Mouse (Mus musculus) hindbrain, postnatal 0 days (tissue): ENCODE results near the gene Zzef1. TPM values are rescaled to one million over a fixed set of nuclear protein-coding genes. Genes with fewer than 3 reads are reported as not detected.

ENCODE experiments used
- ATAC-seq: fragments of 200-750 bp; cut with Nextera tagmentation; 2 replicates; pipeline ENCODE4 v1.8.0; 2017; ENCODE audit warnings: mild to moderate bottlenecking, moderate TSS enrichment, moderate library complexity
- DNase-seq: peaks from one replicate; pipeline ENCODE4 v3.0.0-alpha.2; 2015; ENCODE audit warnings: low spot score
- H3K27ac ChIP-seq: fragments of 300-500 bp; sonication (generic); 2 replicates; pipeline ENCODE4 v1.5.1; 2014; ENCODE audit warnings: mild to moderate bottlenecking
- H3K27me3 ChIP-seq: fragments of 300-500 bp; sonication (generic); 2 replicates; pipeline ENCODE4 v1.6.1; 2014; ENCODE audit warnings: low read length, mixed read lengths; ENCODE audit not compliant: insufficient read depth
- H3K36me3 ChIP-seq: fragments of 300-500 bp; sonication (generic); 2 replicates; pipeline ENCODE4 v1.6.1; 2014; ENCODE audit warnings: low read length, mixed read lengths; ENCODE audit not compliant: insufficient read depth
- H3K4me1 ChIP-seq: fragments of 300-500 bp; sonication (generic); 2 replicates; pipeline ENCODE4 v1.6.1; 2014; ENCODE audit warnings: antibody characterized with exemption, low read length, mixed read lengths; ENCODE audit not compliant: insufficient read depth
- H3K4me2 ChIP-seq: fragments of 300-500 bp; sonication (generic); 2 replicates; pipeline ENCODE4 v1.6.1; 2014; ENCODE audit warnings: low read depth, mild to moderate bottlenecking, low read length, moderate library complexity, mixed read lengths
- H3K4me3 ChIP-seq: fragments of 300-500 bp; sonication (generic); 2 replicates; pipeline ENCODE4 v1.5.1; 2014; ENCODE audit warnings: low read length
- H3K9ac ChIP-seq: fragments of 300-500 bp; sonication (generic); replicated peaks from 2 replicates; pipeline ENCODE4 v1.6.1; 2014; ENCODE audit warnings: mild to moderate bottlenecking, low read length, moderate library complexity, mixed read lengths
- H3K9me3 ChIP-seq: fragments of 300-500 bp; sonication (generic); 2 replicates; pipeline ENCODE4 v1.6.1; 2016; ENCODE audit warnings: low read length, mixed read lengths
- CTCF ChIP-seq: IDR thresholded peaks from 2 replicates; pipeline ENCODE4 v1.5.1; 2016; ENCODE audit warnings: antibody characterized with exemption, control low read depth, low read depth
- WGBS: fragments of 180-500 bp; shearing (Covaris S2); extraction: QIAGEN DNeasy Blood & Tissue Kit; methylation state at CpG from one replicate; pipeline ENCODE4 v1.1.7; 2014; 5-methylcytosine and 5-hydroxymethylcytosine counted together
- polyA plus RNA-seq: library from polyadenylated mRNA; unstranded; fragments of >200 nt; fragmentation: Nextera tagmentation; extraction: Ambion mirVana; gene quantifications from 2 replicates; pipeline ENCODE4 v1.2.1, GENCODE M21; 2015
- total RNA-seq: library from RNA; depleted of rRNA; stranded (reverse); fragments of >200 nt; gene quantifications from 2 replicates; pipeline ENCODE4 v1.2.3, GENCODE M21; 2014

The Zzef1 gene
- total and polyA plus RNA-seq, 2 experiments from 2014 or later, result 9.4 to 43.2 TPM

DNA sequence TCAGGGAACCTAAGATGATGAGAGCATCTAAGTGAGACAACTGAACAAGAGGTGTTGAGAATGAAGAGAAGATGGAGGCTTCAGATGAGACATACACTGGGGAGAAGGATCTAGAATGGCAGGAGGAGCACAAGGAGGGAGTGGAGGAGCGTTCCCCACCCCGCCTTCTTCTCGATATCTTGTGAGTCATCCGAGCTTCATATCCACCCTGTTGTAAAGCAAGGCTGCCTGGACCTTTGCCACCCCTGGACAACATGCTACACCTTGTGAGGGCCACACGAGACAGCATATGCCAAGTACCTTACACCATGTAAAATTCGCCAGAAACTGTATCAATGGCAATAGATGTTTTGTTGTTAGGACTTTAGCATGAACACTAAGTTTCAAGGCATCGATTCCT, 25.0 kb downstream of the Zzef1 start:
- DNase-seq (no peak), ATAC-seq (no peak)
- H3K9me3 ChIP-seq, result no peaks in the 10 kb centered on the region
- WGBS, result 89% methylated on average over 7 of the region's 7 CpGs
- no peaks in the 10 kb centered on the region for H3K4me1 ChIP-seq
- no peak overlapping the region for H3K4me3 ChIP-seq
- H3K4me2 ChIP-seq, result no peak overlapping the region
- no peak for TF ChIP-seq CTCF
- H3K27me3 ChIP-seq, result no peaks in the 10 kb centered on the region
- peaks cover 25% of the 10 kb centered on the region for H3K36me3 ChIP-seq
- H3K9ac ChIP-seq, result no peak overlapping the region
- H3K27ac ChIP-seq, result no peak overlapping the region

DNA sequence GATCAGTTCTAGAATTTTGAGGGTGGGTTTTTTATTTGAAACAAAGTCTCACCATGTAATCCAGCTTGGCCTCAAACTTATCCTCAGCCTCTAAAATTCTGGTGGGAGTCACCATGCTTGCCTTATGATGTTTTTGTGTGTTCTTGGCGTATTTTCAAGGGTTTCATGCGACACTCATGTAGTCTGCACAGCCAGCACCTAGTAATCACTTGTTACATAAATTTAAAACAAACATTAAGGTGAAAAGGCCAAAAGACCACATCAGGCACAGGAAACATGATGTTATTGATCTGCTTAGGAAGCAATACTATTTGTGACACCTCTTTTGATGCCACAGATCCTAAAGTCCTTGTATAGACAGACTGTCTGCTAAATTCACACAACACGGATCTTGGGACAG, 33.8 kb downstream of the Zzef1 start:
- Histone ChIP-seq H3K36me3 (peaks cover 48% of the 10 kb centered on the region), H3K9me3 (no peaks in the 10 kb centered on the region), H3K4me1 (no peaks in the 10 kb centered on the region), H3K4me3 (no peak overlapping the region), H3K27ac (no peak overlapping the region), H3K9ac (no peak overlapping the region), H3K27me3 (no peaks in the 10 kb centered on the region), H3K4me2 (no peak overlapping the region)
- DNase-seq (no peak), ATAC-seq (no peak)
- WGBS, result 94% methylated on average over 3 of the region's 3 CpGs
- TF ChIP-seq CTCF, result no peak

DNA sequence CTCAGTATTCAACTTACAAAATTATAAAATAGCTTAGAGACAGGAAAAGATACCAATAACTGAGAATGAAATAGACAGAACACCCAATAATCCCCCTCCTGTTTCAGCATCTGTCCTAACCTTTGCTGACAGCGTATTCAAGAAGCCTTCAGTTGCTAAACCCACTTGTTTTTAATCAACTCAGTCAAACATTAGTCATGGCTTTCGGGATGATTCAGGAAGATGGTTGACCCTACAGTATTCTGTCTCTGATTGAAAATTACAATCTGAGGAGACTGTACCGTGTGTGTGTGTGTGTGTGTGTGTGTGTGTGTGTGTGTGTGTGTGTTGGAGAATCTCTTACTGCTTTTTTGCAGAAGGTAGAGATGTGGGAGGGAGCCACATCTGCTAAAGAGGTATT, 46.7 kb downstream of the Zzef1 start:
- ATAC-seq, result no peak
- Histone ChIP-seq H3K4me1 (no peaks in the 10 kb centered on the region), H3K36me3 (peaks cover 41% of the 10 kb centered on the region; the same call in 1 of the 2 replicates), H3K27me3 (no peaks in the 10 kb centered on the region), H3K27ac (no peak overlapping the region), H3K9ac (no peak overlapping the region), H3K9me3 (no peaks in the 10 kb centered on the region), H3K4me3 (no peak overlapping the region), H3K4me2 (no peak overlapping the region)
- TF ChIP-seq CTCF, result no peak
- no peak for DNase-seq
- WGBS, result 82% methylated on average over 3 of the region's 3 CpGs

DNA sequence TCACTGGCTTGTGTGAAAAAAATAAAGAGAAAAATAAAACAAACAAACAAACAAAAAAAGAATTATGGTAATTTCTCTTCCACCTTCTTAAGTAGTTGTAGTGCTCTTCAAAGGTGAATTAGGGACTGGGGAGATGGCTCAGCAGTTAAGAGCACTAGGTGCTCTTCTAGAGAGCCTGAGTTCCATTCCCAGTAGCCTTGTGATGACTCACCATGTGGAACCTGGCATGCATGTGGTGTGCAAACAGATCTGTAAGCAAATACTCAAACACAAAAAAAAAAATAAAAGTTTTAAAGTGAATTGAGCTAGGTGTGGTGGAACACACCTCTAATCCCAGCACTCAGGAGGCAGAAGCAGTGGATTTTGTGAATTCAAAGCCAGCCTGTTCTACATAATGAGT, 47.5 kb downstream of the Zzef1 start:
- ATAC-seq (no peak), DNase-seq (no peak)
- H3K36me3 ChIP-seq, result peaks cover 49% of the 10 kb centered on the region; the same call in 1 of the 2 replicates
- no peak overlapping the region for H3K4me2 ChIP-seq
- TF ChIP-seq CTCF, result no peak
- no peaks in the 10 kb centered on the region for H3K9me3 ChIP-seq
- H3K27me3 ChIP-seq, result no peaks in the 10 kb centered on the region
- no peak overlapping the region for H3K4me3 ChIP-seq
- no peaks in the 10 kb centered on the region for H3K4me1 ChIP-seq
- H3K9ac ChIP-seq, result no peak overlapping the region
- H3K27ac ChIP-seq, result no peak overlapping the region

DNA sequence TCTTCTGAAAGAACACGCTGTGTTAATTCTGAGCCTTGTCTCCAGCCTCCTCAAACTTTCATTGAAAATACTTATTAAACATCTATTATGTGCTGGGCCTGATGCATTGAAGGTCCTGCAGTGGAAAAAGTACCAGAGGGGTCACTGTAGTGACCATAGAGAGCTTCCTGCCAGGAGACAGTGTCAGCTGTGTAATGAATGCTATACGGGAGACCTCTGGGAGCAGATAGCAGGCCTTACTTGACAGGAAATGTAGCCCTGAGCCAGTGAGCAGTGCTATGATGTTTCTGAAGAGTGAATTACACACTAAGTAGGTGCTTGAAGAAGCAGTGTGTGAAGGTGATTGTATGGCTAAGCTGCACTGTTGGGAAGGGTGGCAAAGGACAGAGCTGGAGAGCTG, 49.5 kb downstream of the Zzef1 start:
- Histone ChIP-seq H3K27me3 (no peaks in the 10 kb centered on the region), H3K4me1 (no peaks in the 10 kb centered on the region)

DNA sequence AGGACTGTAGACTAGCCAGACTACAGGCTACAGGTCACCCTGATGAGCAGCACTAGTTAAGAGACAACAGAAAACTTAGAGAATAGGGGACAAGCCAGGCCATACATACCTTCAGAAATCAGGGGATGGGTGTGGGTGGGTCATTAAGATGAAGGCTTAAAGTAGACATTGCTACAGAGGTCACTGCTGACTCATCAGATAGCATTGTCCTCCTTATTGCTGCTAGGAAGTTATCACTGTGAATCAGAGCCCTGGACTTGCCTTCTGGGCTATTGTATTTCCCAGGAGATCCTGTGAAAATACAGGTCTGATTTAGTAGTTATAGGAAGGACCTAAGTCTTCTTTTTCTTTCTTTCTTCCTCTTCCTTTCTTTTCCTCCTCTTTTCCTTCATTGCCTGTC, 50.7 kb downstream of the Zzef1 start:
- Histone ChIP-seq H3K4me1 (no peaks in the 10 kb centered on the region), H3K27me3 (no peaks in the 10 kb centered on the region), H3K36me3 (peaks cover 39% of the 10 kb centered on the region; the same call in 1 of the 2 replicates), H3K4me2 (no peak overlapping the region), H3K27ac (no peak overlapping the region), H3K4me3 (no peak overlapping the region), H3K9ac (no peak overlapping the region), H3K9me3 (no peaks in the 10 kb centered on the region)
- TF ChIP-seq CTCF, result no peak
- DNase-seq (no peak), ATAC-seq (no peak)

More for the DNA sequence above, 49.5 kb downstream of the Zzef1 start:
- Histone ChIP-seq H3K4me2 (no peak overlapping the region), H3K9me3 (no peaks in the 10 kb centered on the region), H3K9ac (no peak overlapping the region), H3K4me3 (no peak overlapping the region), H3K27ac (no peak overlapping the region), H3K36me3 (peaks cover 44% of the 10 kb centered on the region; the same call in 1 of the 2 replicates)
- 91% methylated on average over 2 of the region's 2 CpGs for WGBS
- DNase-seq (no peak), ATAC-seq (no peak)
- no peak for TF ChIP-seq CTCF

DNA sequence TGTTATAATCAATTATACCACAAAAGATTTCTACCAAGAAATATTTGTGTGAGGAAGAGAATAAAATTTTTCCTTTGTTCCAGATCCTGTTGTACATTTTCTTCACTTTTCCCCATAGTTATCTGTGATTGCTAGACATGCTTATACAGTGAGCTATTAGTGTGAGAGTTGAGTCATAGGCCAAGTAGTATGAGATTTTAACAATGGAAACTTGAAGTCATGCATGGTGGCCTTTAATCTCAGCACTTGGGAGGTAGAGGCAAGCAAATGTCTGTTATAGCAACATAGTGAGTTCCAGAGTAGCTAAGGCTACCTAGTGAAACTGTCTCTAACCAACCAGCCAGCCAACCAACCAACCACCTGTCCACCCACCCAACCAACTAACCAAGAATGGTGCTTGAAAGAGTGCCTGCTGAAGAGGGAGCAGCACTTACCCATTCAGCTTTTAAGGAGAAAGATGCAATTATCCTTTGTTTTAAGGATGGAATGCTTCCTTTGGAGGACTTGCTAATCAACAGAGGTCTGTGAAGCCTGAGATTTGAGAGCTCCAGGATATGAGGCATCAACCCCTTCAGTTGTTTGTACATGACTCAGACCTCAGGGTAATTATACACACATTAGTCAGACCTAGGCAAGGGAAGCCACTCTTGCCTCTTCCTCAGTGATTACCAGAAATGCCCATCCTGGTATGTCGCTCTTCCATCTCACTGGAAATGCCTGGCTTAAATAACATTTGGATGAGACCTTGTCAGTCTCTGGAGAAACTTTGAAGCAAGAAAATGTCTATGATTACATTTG, 52.0 kb downstream of the Zzef1 start:
- Histone ChIP-seq H3K27me3 (no peaks in the 10 kb centered on the region), H3K4me2 (no peak overlapping the region), H3K9ac (no peak overlapping the region), H3K4me3 (no peak overlapping the region), H3K27ac (no peak overlapping the region), H3K36me3 (peaks cover 40% of the 10 kb centered on the region; the same call in 1 of the 2 replicates), H3K4me1 (no peaks in the 10 kb centered on the region), H3K9me3 (no peaks in the 10 kb centered on the region)
- no peak for TF ChIP-seq CTCF
- 91% methylated on average over 1 of the region's 1 CpGs for WGBS
- DNase-seq, result no peak
- ATAC-seq, result no peak
